Mouse (Mus musculus): Measurements from ENCODE around the gene Lypla2.

Gene Lypla2

GRCm38 (mm10) chr4:135918635-135919279, 53.7 kb downstream of the Lypla2 start:
- DNase-seq, result no peak

Measured in thymus, adult 18-20 months (tissue).